Mouse (Mus musculus) midbrain, embryonic 16.5 days (tissue): ENCODE results near the gene Gm13288. TPM values are rescaled to one million over a fixed set of nuclear protein-coding genes. Genes with fewer than 3 reads are reported as not detected.
"Not testable (repeated sequence)": the region's sequence is repeated elsewhere in the genome, so short reads cannot be mapped to it uniquely, and the experiment has no call there.

Source experiments
- ATAC-seq: fragments of 200-750 bp; cut with Nextera tagmentation; 2 replicates; pipeline ENCODE4 v1.8.0; 2017; ENCODE audit warnings: moderate TSS enrichment
- H3K27ac ChIP-seq: fragments of 300-500 bp; sonication (generic); 2 replicates; pipeline ENCODE4 v1.5.1; 2014; ENCODE audit warnings: mild to moderate bottlenecking, low read length, mixed read lengths
- H3K27me3 ChIP-seq: fragments of 300-500 bp; sonication (generic); 2 replicates; pipeline ENCODE4 v1.6.1; 2014; ENCODE audit warnings: low read depth, low read length, mixed read lengths; ENCODE audit not compliant: control insufficient read depth, insufficient read depth
- H3K36me3 ChIP-seq: fragments of 300-500 bp; sonication (generic); 2 replicates; pipeline ENCODE4 v1.6.1; 2014; ENCODE audit warnings: mild to moderate bottlenecking, low read length, moderate library complexity, mixed read lengths; ENCODE audit not compliant: control insufficient read depth, insufficient read depth
- H3K4me1 ChIP-seq: fragments of 300-500 bp; sonication (generic); 2 replicates; pipeline ENCODE4 v1.6.1; 2014; ENCODE audit warnings: mild to moderate bottlenecking, low read length, mixed read lengths; ENCODE audit not compliant: control insufficient read depth, insufficient read depth
- H3K4me2 ChIP-seq: fragments of 300-500 bp; sonication (generic); 2 replicates; pipeline ENCODE4 v1.6.1; 2014; ENCODE audit warnings: mild to moderate bottlenecking, low read length, mixed read lengths
- H3K4me3 ChIP-seq: fragments of 300-500 bp; sonication (generic); 2 replicates; pipeline ENCODE4 v1.5.1; 2014; ENCODE audit warnings: low read depth, mild to moderate bottlenecking, low read length, moderate library complexity, mixed read lengths
- H3K9ac ChIP-seq: fragments of 300-500 bp; sonication (generic); 2 replicates; pipeline ENCODE4 v1.6.1; 2014; ENCODE audit warnings: low read depth, low read length, mixed read lengths
- H3K9me3 ChIP-seq: fragments of 300-500 bp; sonication (generic); replicated peaks from 2 replicates; pipeline ENCODE4 v1.6.1; 2014; ENCODE audit warnings: mild to moderate bottlenecking, low read length, mixed read lengths; ENCODE audit not compliant: control insufficient read depth, poor library complexity, severe bottlenecking
- WGBS: fragments of 180-500 bp; shearing (Covaris S2); extraction: QIAGEN DNeasy Blood & Tissue Kit; methylation state at CpG from one replicate; pipeline ENCODE4 v1.1.7; 2014; 5-methylcytosine and 5-hydroxymethylcytosine counted together
- polyA plus RNA-seq: library from polyadenylated mRNA; unstranded; fragments of >200 nt; fragmentation: Nextera tagmentation; extraction: Ambion mirVana; gene quantifications from 2 replicates; pipeline ENCODE4 v1.2.1, GENCODE M21; 2015

The Gm13288 gene
- polyA plus RNA-seq, 1 experiment from 2014 or later = not detected

GRCm38 (mm10) chr4:88791250-88791649, 14.1 kb upstream of the Gm13288 start, which contains the start of gene Gm13278:
TSS of gene Gm13278 (plus strand) at chr4:88791550.
- WGBS = no CpG with 5 or more reads among the region's 28 CpGs
- H3K36me3 ChIP-seq, H3K9ac ChIP-seq, H3K27ac ChIP-seq, ATAC-seq, H3K4me2 ChIP-seq, H3K4me1 ChIP-seq, H3K27me3 ChIP-seq, H3K9me3 ChIP-seq, H3K4me3 ChIP-seq: not testable (repeated sequence)

GRCm38 (mm10) chr4:88793936-88794675, 11.2 kb upstream of the Gm13288 start, which contains the start of gene Gm13275:
TSS of gene Gm13275 (plus strand) at chr4:88794487.
- not testable (repeated sequence) for ATAC-seq, H3K4me1 ChIP-seq
- WGBS = 0% methylated on average over 1 of the region's 52 CpGs

DNA sequence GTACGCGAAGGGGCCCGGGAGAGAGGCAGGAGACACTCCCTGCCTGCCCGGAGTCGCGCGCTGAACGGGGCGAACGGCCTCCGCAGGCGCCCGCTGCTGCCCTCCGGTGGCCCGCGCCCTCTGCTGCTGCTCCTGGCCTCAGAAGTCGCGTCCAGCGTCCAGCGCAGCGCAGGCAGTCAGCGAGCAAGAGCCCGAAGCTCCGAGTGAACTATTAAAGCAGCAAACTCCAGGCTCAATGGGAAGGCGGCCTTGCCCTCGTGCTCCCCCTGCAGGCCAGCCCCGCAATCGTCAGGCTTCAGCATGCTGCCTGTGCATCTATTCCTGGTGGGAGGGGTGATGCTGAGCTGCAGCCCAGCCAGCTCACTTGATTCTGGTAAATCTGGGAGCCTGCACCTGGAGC, 8.2 kb upstream of the Gm13288 start, which contains the start of gene Gm13279:
Gene Gm13279 (plus strand): TSS at position 301 of the 400 bp plus-strand sequence.
- not testable (repeated sequence) for H3K27me3 ChIP-seq, H3K4me3 ChIP-seq, H3K27ac ChIP-seq, H3K4me2 ChIP-seq, H3K9me3 ChIP-seq, H3K36me3 ChIP-seq, ATAC-seq, H3K4me1 ChIP-seq, H3K9ac ChIP-seq
- WGBS = no CpG with 5 or more reads among the region's 28 CpGs

More at GRCm38 (mm10) chr4:88793936-88794675, 11.2 kb upstream of the Gm13288 start, which contains the start of gene Gm13275:
- not testable (repeated sequence) for H3K4me2 ChIP-seq, H3K4me3 ChIP-seq, H3K36me3 ChIP-seq, H3K27me3 ChIP-seq, H3K9me3 ChIP-seq, H3K27ac ChIP-seq, H3K9ac ChIP-seq

GRCm38 (mm10) chr4:88799365-88799764, 6.0 kb upstream of the Gm13288 start, which contains the start of gene Gm13285:
TSS of gene Gm13285 (plus strand) at chr4:88799665.
- not testable (repeated sequence) for H3K4me2 ChIP-seq, H3K4me1 ChIP-seq, ATAC-seq, H3K9me3 ChIP-seq, H3K27ac ChIP-seq, H3K27me3 ChIP-seq, H3K4me3 ChIP-seq, H3K36me3 ChIP-seq, H3K9ac ChIP-seq
- 9% methylated on average over 4 of the region's 7 CpGs for WGBS

DNA sequence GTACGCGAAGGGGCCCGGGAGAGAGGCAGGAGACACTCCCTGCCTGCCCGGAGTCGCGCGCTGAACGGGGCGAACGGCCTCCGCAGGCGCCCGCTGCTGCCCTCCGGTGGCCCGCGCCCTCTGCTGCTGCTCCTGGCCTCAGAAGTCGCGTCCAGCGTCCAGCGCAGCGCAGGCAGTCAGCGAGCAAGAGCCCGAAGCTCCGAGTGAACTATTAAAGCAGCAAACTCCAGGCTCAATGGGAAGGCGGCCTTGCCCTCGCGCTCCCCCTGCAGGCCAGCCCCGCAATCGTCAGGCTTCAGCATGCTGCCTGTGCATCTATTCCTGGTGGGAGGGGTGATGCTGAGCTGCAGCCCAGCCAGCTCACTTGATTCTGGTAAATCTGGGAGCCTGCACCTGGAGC, 2.4 kb upstream of the Gm13288 start, which contains the start of gene Gm13287:
Gene Gm13287 (plus strand): TSS at position 301 of the 400 bp plus-strand sequence.
- not testable (repeated sequence) for H3K27me3 ChIP-seq, H3K36me3 ChIP-seq, H3K4me3 ChIP-seq, H3K27ac ChIP-seq, H3K4me2 ChIP-seq, H3K9ac ChIP-seq, H3K9me3 ChIP-seq, H3K4me1 ChIP-seq, ATAC-seq
- WGBS = no CpG with 5 or more reads among the region's 29 CpGs

DNA sequence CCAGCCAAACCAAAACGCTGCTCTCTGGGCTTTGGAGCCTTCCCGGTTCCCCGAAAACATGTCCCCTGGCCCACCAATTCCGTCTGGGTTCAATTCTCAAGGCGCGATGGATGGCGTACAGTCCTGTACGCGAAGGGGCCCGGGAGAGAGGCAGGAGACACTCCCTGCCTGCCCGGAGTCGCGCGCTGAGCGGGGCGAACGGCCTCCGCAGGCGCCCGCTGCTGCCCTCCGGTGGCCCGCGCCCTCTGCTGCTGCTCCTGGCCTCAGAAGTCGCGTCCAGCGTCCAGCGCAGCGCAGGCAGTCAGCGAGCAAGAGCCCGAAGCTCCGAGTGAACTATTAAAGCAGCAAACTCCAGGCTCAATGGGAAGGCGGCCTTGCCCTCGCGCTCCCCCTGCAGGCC, 430 bp downstream of the Gm13288 start:
- H3K9me3 ChIP-seq, H3K27ac ChIP-seq, H3K36me3 ChIP-seq, ATAC-seq, H3K4me1 ChIP-seq, H3K27me3 ChIP-seq, H3K9ac ChIP-seq: not testable (repeated sequence)
- peak overlapping the region; percentile 45 for H3K4me2 ChIP-seq
- WGBS = no CpG with 5 or more reads among the region's 34 CpGs
- peak overlapping the region; percentile 24; the same call in 1 of the 2 replicates for H3K4me3 ChIP-seq

DNA sequence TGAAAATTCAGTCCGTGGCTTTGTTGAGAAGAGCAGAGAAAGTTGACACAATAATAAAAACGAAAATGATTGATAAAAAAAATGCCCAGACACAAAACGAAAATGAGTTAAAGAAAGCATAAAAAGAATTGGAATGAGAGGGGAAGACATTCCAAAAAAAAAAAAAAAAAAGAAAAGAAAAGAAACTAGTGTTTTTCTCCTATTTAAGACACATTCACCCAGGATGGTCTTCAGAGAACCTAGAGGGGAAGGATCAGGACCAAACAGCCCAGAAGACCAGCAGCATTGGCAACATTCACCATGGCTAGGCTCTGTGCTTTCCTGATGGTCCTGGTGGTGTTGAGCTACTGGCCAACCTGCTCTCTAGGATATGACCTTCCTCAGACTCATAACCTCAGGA, 10.6 kb downstream of the Gm13288 start, which contains the start of gene Ifna7:
Gene Ifna7 (plus strand): TSS at position 301 of the 400 bp plus-strand sequence.
- no peak within 1 kb of the TSS for H3K9ac ChIP-seq
- H3K36me3 ChIP-seq = no peaks in the 10 kb centered on the region
- 62% methylated on average over 3 of the region's 3 CpGs for WGBS
- no peak within 1 kb of the TSS for H3K4me3 ChIP-seq
- no peak within 1 kb of the TSS for H3K27ac ChIP-seq
- no peaks in the 10 kb centered on the region for H3K27me3 ChIP-seq
- H3K9me3 ChIP-seq = no peaks in the 10 kb centered on the region
- no peak within 1 kb of the TSS for H3K4me2 ChIP-seq
- no peak for ATAC-seq
- H3K4me1 ChIP-seq = no peaks in the 10 kb centered on the region

- Histone ChIP-seq H3K27ac (no peak within 1 kb of the TSS), H3K4me3 (no peak within 1 kb of the TSS), H3K4me2 (no peak within 1 kb of the TSS), H3K27me3 (no peaks in the 10 kb centered on the region), H3K9me3 (no peaks in the 10 kb centered on the region), H3K9ac (no peak within 1 kb of the TSS), H3K4me1 (no peaks in the 10 kb centered on the region), H3K36me3 (no peaks in the 10 kb centered on the region)
- WGBS = 100% methylated on average over 1 of the region's 1 CpGs
- ATAC-seq = no peak
Measured at GRCm38 (mm10) chr4:88819659-88820058, 14.3 kb downstream of the Gm13288 start, which contains the start of gene Ifna11. TSS of gene Ifna11 (plus strand) at chr4:88819959.

DNA sequence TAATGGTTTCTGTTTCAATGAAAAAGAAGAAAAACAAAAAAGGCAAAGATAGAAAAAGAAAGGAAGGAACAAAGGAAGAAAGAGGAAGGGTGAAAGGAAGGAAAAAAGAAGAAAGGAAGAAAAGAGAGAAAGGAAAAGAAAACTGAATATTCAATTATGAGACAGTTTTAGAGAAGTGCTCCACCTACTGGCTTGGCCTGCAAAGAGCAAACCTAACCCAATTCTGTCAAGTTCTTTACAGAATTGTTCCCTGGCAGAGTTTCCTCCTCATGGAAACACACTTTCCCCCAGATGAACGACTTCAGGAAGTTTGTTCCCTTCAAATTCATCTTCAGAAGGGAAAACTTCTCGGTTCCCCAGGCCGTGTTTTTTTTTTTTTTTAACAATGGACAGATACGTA, 17.7 kb downstream of the Gm13288 start:
- H3K27ac ChIP-seq = no peak overlapping the region
- H3K27me3 ChIP-seq = no peaks in the 10 kb centered on the region
- H3K9me3 ChIP-seq = no peaks in the 10 kb centered on the region
- ATAC-seq = no peak
- H3K4me2 ChIP-seq = no peak overlapping the region
- no peaks in the 10 kb centered on the region for H3K4me1 ChIP-seq
- H3K4me3 ChIP-seq = no peak overlapping the region
- WGBS = 25% methylated on average over 4 of the region's 4 CpGs
- no peaks in the 10 kb centered on the region for H3K36me3 ChIP-seq
- no peak overlapping the region for H3K9ac ChIP-seq
